Mouse (Mus musculus): ENCODE results near the gene Nmrk1. TPM values are rescaled to one million over a fixed set of nuclear protein-coding genes. Genes with fewer than 3 reads are reported as not detected.

Gene Nmrk1
- total RNA-seq (2023) = 30.2 to 37.3 TPM (median 33.8 TPM) in 4 replicates

DNA sequence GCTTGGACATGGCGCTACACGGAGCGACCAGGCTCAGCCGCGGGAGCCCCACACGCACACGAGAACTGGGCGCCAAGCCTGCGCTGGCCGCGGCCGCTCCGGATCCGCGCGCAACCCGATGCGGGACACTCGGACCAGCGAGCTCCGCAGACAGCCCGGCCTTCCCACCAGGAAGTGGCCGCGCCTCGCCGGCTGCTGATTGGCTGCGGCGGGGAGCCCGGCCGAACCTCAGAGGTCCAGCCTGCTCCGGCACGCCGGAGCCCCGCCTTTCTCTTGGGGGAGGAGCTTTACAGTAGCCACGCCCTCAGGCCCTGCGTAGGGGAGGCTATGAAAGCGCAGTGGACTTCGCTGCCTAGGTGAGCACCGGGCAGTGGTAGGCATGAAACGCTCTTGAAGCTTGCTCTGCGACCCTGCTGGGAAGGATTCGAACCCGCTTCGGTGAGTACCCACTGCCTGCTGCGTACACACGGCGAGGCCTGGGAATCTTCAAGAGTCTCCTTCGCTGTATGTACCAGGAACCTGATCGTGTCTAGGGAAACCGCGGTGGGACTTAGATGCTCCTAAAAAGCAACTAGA is at the start of gene Nmrk1, which contains the start of gene Ostf1:
Gene Nmrk1 (plus strand): TSS at position 307 of the 576 bp plus-strand sequence.
Gene Ostf1 (minus strand): TSS at position 180 of the 576 bp plus-strand sequence.

DNA sequence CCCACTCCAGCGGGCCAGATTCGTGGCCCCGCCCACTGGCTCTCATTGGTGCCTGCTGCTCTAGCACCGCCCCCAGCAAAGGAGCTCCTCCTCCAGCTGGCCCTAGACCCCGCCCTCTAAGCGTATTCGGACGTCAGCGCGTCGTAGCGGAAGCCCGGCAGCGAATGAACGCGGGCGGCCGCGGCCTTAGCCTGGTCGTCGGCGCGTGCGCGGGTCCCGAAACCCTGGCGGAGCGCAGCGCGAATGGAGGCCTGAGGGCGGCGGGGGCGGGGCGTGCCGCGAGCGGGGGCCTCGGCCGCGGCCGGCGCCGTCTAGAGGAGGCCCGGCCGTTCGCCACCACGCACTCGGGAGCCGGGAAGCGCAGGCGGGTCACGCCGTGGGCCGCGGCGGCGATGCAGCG is 38.9 kb downstream of the Nmrk1 start, which contains the start of gene Carnmt1:
Gene Carnmt1 (plus strand): TSS at position 157 of the 400 bp plus-strand sequence.

Other genes with a start within 250 kb of the Nmrk1 start
- gene Ostf1, start 127 bp upstream of the Nmrk1 start, total RNA-seq (2023) = 131 to 146 TPM (median 140 TPM) in 4 replicates
- gene Carnmt1, start 38.8 kb downstream of the Nmrk1 start, total RNA-seq (2023) = 10.1 to 14.2 TPM (median 11.4 TPM) in 4 replicates
- gene D030056L22Rik, start 81.2 kb downstream of the Nmrk1 start, total RNA-seq (2023) = 10.5 to 12.4 TPM (median 11.9 TPM) in 4 replicates
- not detected in 4 replicates for gene Trpm6, start 118.0 kb downstream of the Nmrk1 start, total RNA-seq (2023)